Mouse (Mus musculus): Measurements from ENCODE around the gene Ubqlnl. TPM values are rescaled to one million over a fixed set of nuclear protein-coding genes. Genes with fewer than 3 reads are reported as not detected.

Ubqlnl gene
- not detected in 2 replicates for polyA plus RNA-seq (2015; fragmentation: Nextera tagmentation; extraction: Ambion mirVana)

- no peak for ATAC-seq (replicated peaks; ENCODE audit: insufficient number of reproducible peaks, insufficient read depth, low FRiP score, low read depth)
- Histone ChIP-seq H3K27ac (no peak within 1 kb of the TSS), H3K4me1 (replicated peaks) (no peaks in the 10 kb centered on the region), H3K36me3 (no peaks in the 10 kb centered on the region), H3K9ac (no peak within 1 kb of the TSS), H3K4me3 (no peak within 1 kb of the TSS), H3K27me3 (no peaks in the 10 kb centered on the region), H3K9me3 (replicated peaks) (no peaks in the 10 kb centered on the region), H3K4me2 (no peak within 1 kb of the TSS)
- WGBS = 85% methylated on average over 2 of the region's 2 CpGs
Observed at GRCm38 (mm10) chr7:104150456-104150855, at the start of gene Ubqlnl. Gene Ubqlnl (minus strand): TSS chr7:104150556.

- ATAC-seq (replicated peaks; ENCODE audit: insufficient number of reproducible peaks, insufficient read depth, low FRiP score, low read depth) = no peak
- H3K4me3 ChIP-seq = no peak overlapping the region
- H3K27me3 ChIP-seq = 0 out of 2 replicates have a peak, but pooled peaks cover 3% of the 10 kb centered on the region
- 5% methylated on average over 5 of the region's 5 CpGs for WGBS
- no peaks in the 10 kb centered on the region for H3K4me1 ChIP-seq (replicated peaks)
- no peaks in the 10 kb centered on the region for H3K36me3 ChIP-seq
- H3K9ac ChIP-seq = no peak overlapping the region
- H3K4me2 ChIP-seq = no peak overlapping the region
- no peak overlapping the region for H3K27ac ChIP-seq
- no peaks in the 10 kb centered on the region for H3K9me3 ChIP-seq (replicated peaks)
Observed at GRCm38 (mm10) chr7:104199822-104200221, 49.5 kb upstream of the Ubqlnl start.

GRCm38 (mm10) chr7:104195885-104196284 lies 45.5 kb upstream of the Ubqlnl start, which contains the start of gene Olfr649:
Gene Olfr649 (minus strand): TSS chr7:104195985.
- WGBS = 76% methylated on average over 6 of the region's 6 CpGs
- H3K27me3 ChIP-seq = 0 out of 2 replicates have a peak, but pooled peaks cover 3% of the 10 kb centered on the region
- no peaks in the 10 kb centered on the region for H3K4me1 ChIP-seq (replicated peaks)
- no peak within 1 kb of the TSS for H3K4me2 ChIP-seq
- H3K9me3 ChIP-seq (replicated peaks) = no peaks in the 10 kb centered on the region
- ATAC-seq (replicated peaks; ENCODE audit: insufficient number of reproducible peaks, insufficient read depth, low FRiP score, low read depth) = no peak
- H3K9ac ChIP-seq = no peak within 1 kb of the TSS
- H3K4me3 ChIP-seq = no peak within 1 kb of the TSS
- H3K36me3 ChIP-seq = no peaks in the 10 kb centered on the region
- no peak within 1 kb of the TSS for H3K27ac ChIP-seq

GRCm38 (mm10) chr7:104191275-104191674 lies 40.9 kb upstream of the Ubqlnl start:
- H3K9ac ChIP-seq = no peak overlapping the region
- 0 out of 2 replicates have a peak, but pooled peaks cover 3% of the 10 kb centered on the region for H3K27me3 ChIP-seq
- H3K9me3 ChIP-seq (replicated peaks) = no peaks in the 10 kb centered on the region
- 44% methylated on average over 9 of the region's 9 CpGs for WGBS
- ATAC-seq (replicated peaks; ENCODE audit: insufficient number of reproducible peaks, insufficient read depth, low FRiP score, low read depth) = no peak
- no peaks in the 10 kb centered on the region for H3K4me1 ChIP-seq (replicated peaks)
- H3K36me3 ChIP-seq = no peaks in the 10 kb centered on the region
- H3K27ac ChIP-seq = no peak overlapping the region
- H3K4me2 ChIP-seq = no peak overlapping the region
- no peak overlapping the region for H3K4me3 ChIP-seq

- 83% methylated on average over 2 of the region's 2 CpGs for WGBS
Observed at GRCm38 (mm10) chr7:104183292-104183691, 32.9 kb upstream of the Ubqlnl start, which contains the start of gene Olfr648. Gene Olfr648 (minus strand): TSS chr7:104183392.

GRCm38 (mm10) chr7:104179074-104179473 lies 28.7 kb upstream of the Ubqlnl start:
- Histone ChIP-seq H3K4me1 (replicated peaks) (no peaks in the 10 kb centered on the region), H3K36me3 (no peaks in the 10 kb centered on the region), H3K9ac (no peak overlapping the region), H3K4me2 (no peak overlapping the region), H3K4me3 (no peak overlapping the region), H3K9me3 (replicated peaks) (no peaks in the 10 kb centered on the region), H3K27me3 (no peaks in the 10 kb centered on the region), H3K27ac (no peak overlapping the region)
- 68% methylated on average over 1 of the region's 1 CpGs for WGBS
- no peak for ATAC-seq (replicated peaks; ENCODE audit: insufficient number of reproducible peaks, insufficient read depth, low FRiP score, low read depth)

More at GRCm38 (mm10) chr7:104183292-104183691, 32.9 kb upstream of the Ubqlnl start, which contains the start of gene Olfr648:
- Histone ChIP-seq H3K4me2 (no peak within 1 kb of the TSS), H3K4me1 (replicated peaks) (no peaks in the 10 kb centered on the region), H3K9ac (no peak within 1 kb of the TSS), H3K4me3 (no peak within 1 kb of the TSS), H3K27me3 (no peaks in the 10 kb centered on the region), H3K27ac (no peak within 1 kb of the TSS), H3K36me3 (no peaks in the 10 kb centered on the region), H3K9me3 (replicated peaks) (no peaks in the 10 kb centered on the region)
- no peak for ATAC-seq (replicated peaks; ENCODE audit: insufficient number of reproducible peaks, insufficient read depth, low FRiP score, low read depth)

- no peaks in the 10 kb centered on the region for H3K27me3 ChIP-seq
- no peak overlapping the region for H3K4me3 ChIP-seq
- no peaks in the 10 kb centered on the region for H3K9me3 ChIP-seq (replicated peaks)
- H3K4me1 ChIP-seq (replicated peaks) = no peaks in the 10 kb centered on the region
- no peak overlapping the region for H3K4me2 ChIP-seq
- no peaks in the 10 kb centered on the region for H3K36me3 ChIP-seq
- no peak for ATAC-seq (replicated peaks; ENCODE audit: insufficient number of reproducible peaks, insufficient read depth, low FRiP score, low read depth)
- H3K27ac ChIP-seq = no peak overlapping the region
- no peak overlapping the region for H3K9ac ChIP-seq
- WGBS = 63% methylated on average over 5 of the region's 5 CpGs
Observed at GRCm38 (mm10) chr7:104178422-104179054, 28.2 kb upstream of the Ubqlnl start.

GRCm38 (mm10) chr7:104175085-104175484 lies 24.7 kb upstream of the Ubqlnl start:
- ATAC-seq (replicated peaks; ENCODE audit: insufficient number of reproducible peaks, insufficient read depth, low FRiP score, low read depth) = no peak
- WGBS = 62% methylated on average over 1 of the region's 1 CpGs

GRCm38 (mm10) chr7:104169634-104170204 lies 19.4 kb upstream of the Ubqlnl start:
- no peak overlapping the region for H3K4me2 ChIP-seq
- H3K9ac ChIP-seq = no peak overlapping the region
- no peak overlapping the region for H3K4me3 ChIP-seq
- 59% methylated on average over 6 of the region's 6 CpGs for WGBS
- H3K9me3 ChIP-seq (replicated peaks) = no peaks in the 10 kb centered on the region
- no peaks in the 10 kb centered on the region; the same call in 1 of the 2 replicates for H3K4me1 ChIP-seq (replicated peaks)
- H3K27me3 ChIP-seq = no peaks in the 10 kb centered on the region
- H3K36me3 ChIP-seq = no peaks in the 10 kb centered on the region
- ATAC-seq (replicated peaks; ENCODE audit: insufficient number of reproducible peaks, insufficient read depth, low FRiP score, low read depth) = no peak
- no peak overlapping the region for H3K27ac ChIP-seq

More at GRCm38 (mm10) chr7:104175085-104175484, 24.7 kb upstream of the Ubqlnl start:
- Histone ChIP-seq H3K9me3 (replicated peaks) (no peaks in the 10 kb centered on the region), H3K27me3 (no peaks in the 10 kb centered on the region), H3K9ac (no peak overlapping the region), H3K4me2 (no peak overlapping the region), H3K4me1 (replicated peaks) (no peaks in the 10 kb centered on the region), H3K27ac (no peak overlapping the region), H3K36me3 (no peaks in the 10 kb centered on the region), H3K4me3 (no peak overlapping the region)

GRCm38 (mm10) chr7:104167105-104167504 lies 16.7 kb upstream of the Ubqlnl start:
- no peak for ATAC-seq (replicated peaks; ENCODE audit: insufficient number of reproducible peaks, insufficient read depth, low FRiP score, low read depth)
- no peak overlapping the region for H3K9ac ChIP-seq
- H3K4me1 ChIP-seq (replicated peaks) = no peaks in the 10 kb centered on the region; the same call in 1 of the 2 replicates
- H3K27me3 ChIP-seq = no peaks in the 10 kb centered on the region
- no peaks in the 10 kb centered on the region for H3K36me3 ChIP-seq
- no peaks in the 10 kb centered on the region for H3K9me3 ChIP-seq (replicated peaks)
- H3K4me3 ChIP-seq = no peak overlapping the region
- H3K4me2 ChIP-seq = no peak overlapping the region
- 70% methylated on average over 6 of the region's 6 CpGs for WGBS
- no peak overlapping the region for H3K27ac ChIP-seq

- no peak for ATAC-seq (replicated peaks; ENCODE audit: insufficient number of reproducible peaks, insufficient read depth, low FRiP score, low read depth)
- H3K4me3 ChIP-seq = no peak within 1 kb of the TSS
- H3K27ac ChIP-seq = no peak within 1 kb of the TSS
- no peaks in the 10 kb centered on the region for H3K4me1 ChIP-seq (replicated peaks)
- no peaks in the 10 kb centered on the region for H3K36me3 ChIP-seq
- no peaks in the 10 kb centered on the region for H3K27me3 ChIP-seq
- H3K9me3 ChIP-seq (replicated peaks) = no peaks in the 10 kb centered on the region
- 69% methylated on average over 3 of the region's 3 CpGs for WGBS
- H3K4me2 ChIP-seq = no peak within 1 kb of the TSS
- H3K9ac ChIP-seq = no peak within 1 kb of the TSS
Observed at GRCm38 (mm10) chr7:104143179-104143578, 7.2 kb downstream of the Ubqlnl start, which contains the start of gene Ubqln3. Gene Ubqln3 (minus strand): TSS chr7:104143279.
